Mouse (Mus musculus) spleen, adult 18-20 months (tissue): ENCODE measurements around the gene Tm4sf4.

ENCODE experiments used
- DNase-seq, 2 experiments: peaks; one replicate each; pipeline ENCODE4 v3.0.0; 2022; ENCODE audit warnings: mixed read lengths in 2 of 2

Gene Tm4sf4

DNA sequence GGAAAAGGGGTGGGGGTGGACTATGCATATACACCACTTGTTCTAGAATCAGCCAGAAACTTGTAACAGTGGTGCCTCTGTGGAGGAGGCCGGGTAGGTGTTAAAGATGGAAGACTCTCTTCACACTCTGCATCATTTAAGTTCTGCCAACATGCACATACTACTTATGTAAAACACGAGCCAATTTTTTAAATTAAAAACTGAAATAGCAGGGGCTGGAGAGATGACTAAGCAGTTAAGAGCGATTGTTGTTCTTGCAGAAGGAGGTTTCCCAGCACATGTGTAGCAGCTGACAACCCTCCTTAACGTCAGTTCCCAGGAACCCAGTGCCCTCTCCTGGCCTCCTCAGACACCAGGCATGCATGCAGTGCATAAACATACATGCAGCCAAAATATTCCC lies 55.5 kb downstream of the Tm4sf4 start:
- DNase-seq: no peak

- no peak for DNase-seq
Observed at GRCm38 (mm10) chr3:57481981-57482380, 56.9 kb downstream of the Tm4sf4 start.

GRCm38 (mm10) chr3:57486068-57486467 lies 61.0 kb downstream of the Tm4sf4 start:
- no peak for DNase-seq

GRCm38 (mm10) chr3:57487455-57488153 lies 62.5 kb downstream of the Tm4sf4 start:
- DNase-seq: no peak
